Mouse (Mus musculus) limb, embryonic 11.5 days (tissue): ENCODE measurements around the gene Mapk1ip1l. TPM values are rescaled to one million over a fixed set of nuclear protein-coding genes. Genes with fewer than 3 reads are reported as not detected.

Experiments
- ATAC-seq: fragments of 200-750 bp; cut with Nextera tagmentation; 2 replicates; pipeline ENCODE4 v1.8.0; 2017; ENCODE audit warnings: low read depth; ENCODE audit not compliant: insufficient number of reproducible peaks, low FRiP score, low TSS enrichment
- DNase-seq: peaks from one replicate; pipeline ENCODE4 v3.0.0-alpha.2; 2015; ENCODE audit warnings: low spot score
- H3K27ac ChIP-seq: fragments of 300-500 bp; sonication (generic); replicated peaks from 2 replicates; pipeline ENCODE4 v1.5.1; 2014; ENCODE audit warnings: low read depth, mild to moderate bottlenecking, low read length
- H3K27me3 ChIP-seq: fragments of 300-500 bp; sonication (generic); 2 replicates; pipeline ENCODE4 v1.6.1; 2014; ENCODE audit warnings: mild to moderate bottlenecking, low read length, mixed read lengths; ENCODE audit not compliant: control insufficient read depth, insufficient read depth
- H3K36me3 ChIP-seq: fragments of 300-500 bp; sonication (generic); 2 replicates; pipeline ENCODE4 v1.6.1; 2014; ENCODE audit warnings: mild to moderate bottlenecking, low read length, moderate library complexity, mixed read lengths; ENCODE audit not compliant: control insufficient read depth, insufficient read depth
- H3K4me1 ChIP-seq: fragments of 300-500 bp; sonication (generic); 2 replicates; pipeline ENCODE4 v1.6.1; 2014; ENCODE audit warnings: low read length, mixed read lengths; ENCODE audit not compliant: control insufficient read depth, insufficient read depth
- H3K4me2 ChIP-seq: fragments of 300-500 bp; sonication (generic); 2 replicates; pipeline ENCODE4 v1.6.1; 2014; ENCODE audit warnings: low read depth, mild to moderate bottlenecking, moderate library complexity; ENCODE audit not compliant: severe bottlenecking
- H3K4me3 ChIP-seq: fragments of 300-500 bp; sonication (generic); 2 replicates; pipeline ENCODE4 v1.5.1; 2014; ENCODE audit warnings: low read depth, low read length
- H3K9ac ChIP-seq: fragments of 300-500 bp; sonication (generic); 2 replicates; pipeline ENCODE4 v1.6.1; 2014; ENCODE audit warnings: mild to moderate bottlenecking, low read length
- H3K9me3 ChIP-seq: fragments of 300-500 bp; sonication (generic); 2 replicates; pipeline ENCODE4 v1.6.1; 2016; ENCODE audit warnings: low read length; ENCODE audit not compliant: control insufficient read depth
- WGBS: fragments of 180-500 bp; shearing (Covaris S2); extraction: QIAGEN DNeasy Blood & Tissue Kit; methylation state at CpG from one replicate; pipeline ENCODE4 v1.1.7; 2014; 5-methylcytosine and 5-hydroxymethylcytosine counted together
- polyA plus RNA-seq: library from polyadenylated mRNA; unstranded; fragments of >200 nt; fragmentation: Nextera tagmentation; extraction: Ambion mirVana; gene quantifications from 2 replicates; pipeline ENCODE4 v1.2.1, GENCODE M21; 2014

Gene Mapk1ip1l
- polyA plus RNA-seq, 1 experiment from 2014 or later = 127 TPM

GRCm38 (mm10) chr14:47276036-47276603 lies 21.9 kb upstream of the Mapk1ip1l start:
- Histone ChIP-seq H3K27ac (no peak overlapping the region), H3K4me2 (peak overlapping the region; percentile 70), H3K4me1 (peaks cover 3% of the 10 kb centered on the region; the same call in 1 of the 2 replicates), H3K27me3 (no peaks in the 10 kb centered on the region), H3K4me3 (peak overlapping the region; percentile 88), H3K9me3 (no peaks in the 10 kb centered on the region), H3K36me3 (no peaks in the 10 kb centered on the region), H3K9ac (peak overlapping the region; percentile 92)
- 1% methylated on average over 22 of the region's 22 CpGs for WGBS
- ATAC-seq (peak; percentile 4; the same call in 1 of the 2 replicates), DNase-seq (no peak)

GRCm38 (mm10) chr14:47276637-47277393 lies 21.3 kb upstream of the Mapk1ip1l start, which contains the start of the genes Wdhd1 and Socs4:
TSS of gene Wdhd1 (minus strand) at chr14:47276857.
TSS of gene Socs4 (plus strand) at chr14:47276931.
- Histone ChIP-seq H3K4me2 (peak within 1 kb of the TSS; percentile 70), H3K27me3 (no peaks in the 10 kb centered on the region), H3K4me3 (peak within 1 kb of the TSS; percentile 88), H3K27ac (peak within 1 kb of the TSS; percentile 86), H3K9ac (peak within 1 kb of the TSS; percentile 92), H3K4me1 (peaks cover 3% of the 10 kb centered on the region; the same call in 1 of the 2 replicates), H3K9me3 (no peaks in the 10 kb centered on the region), H3K36me3 (no peaks in the 10 kb centered on the region)
- DNase-seq (peak; percentile 97), ATAC-seq (peak; percentile 95)
- under 1% methylated on average over 76 of the region's 77 CpGs for WGBS

- Histone ChIP-seq H3K9ac (no peak overlapping the region), H3K27ac (no peak overlapping the region), H3K4me2 (no peak overlapping the region), H3K4me3 (no peak overlapping the region), H3K27me3 (no peaks in the 10 kb centered on the region), H3K4me1 (peaks cover 3% of the 10 kb centered on the region; the same call in 1 of the 2 replicates), H3K9me3 (no peaks in the 10 kb centered on the region), H3K36me3 (no peaks in the 10 kb centered on the region)
- DNase-seq (no peak), ATAC-seq (no peak)
- 79% methylated on average over 2 of the region's 2 CpGs for WGBS
These were observed 19.0 kb upstream of the Mapk1ip1l start for GRCm38 (mm10) chr14:47279058-47279457.

- WGBS = 92% methylated on average over 4 of the region's 4 CpGs
- ATAC-seq = no peak
These were observed 16.5 kb upstream of the Mapk1ip1l start for GRCm38 (mm10) chr14:47281535-47281934.

GRCm38 (mm10) chr14:47283568-47283967 lies 14.5 kb upstream of the Mapk1ip1l start:
- WGBS = 91% methylated on average over 7 of the region's 7 CpGs
- no peak for ATAC-seq
- Histone ChIP-seq H3K4me2 (no peak overlapping the region), H3K27me3 (no peaks in the 10 kb centered on the region), H3K4me3 (no peak overlapping the region), H3K9me3 (no peaks in the 10 kb centered on the region), H3K27ac (no peak overlapping the region), H3K9ac (no peak overlapping the region), H3K36me3 (no peaks in the 10 kb centered on the region), H3K4me1 (no peaks in the 10 kb centered on the region)
- DNase-seq = no peak

More at GRCm38 (mm10) chr14:47281535-47281934, 16.5 kb upstream of the Mapk1ip1l start:
- no peak for DNase-seq
- no peak overlapping the region for H3K4me3 ChIP-seq
- H3K27me3 ChIP-seq = no peaks in the 10 kb centered on the region
- H3K4me2 ChIP-seq = no peak overlapping the region
- no peaks in the 10 kb centered on the region for H3K36me3 ChIP-seq
- H3K4me1 ChIP-seq = no peaks in the 10 kb centered on the region
- no peak overlapping the region for H3K27ac ChIP-seq
- H3K9me3 ChIP-seq = no peaks in the 10 kb centered on the region
- H3K9ac ChIP-seq = no peak overlapping the region

GRCm38 (mm10) chr14:47285271-47285670 lies 12.8 kb upstream of the Mapk1ip1l start:
- no peak for DNase-seq
- Histone ChIP-seq H3K4me3 (no peak overlapping the region), H3K27me3 (no peaks in the 10 kb centered on the region), H3K9ac (no peak overlapping the region), H3K36me3 (peaks cover 3% of the 10 kb centered on the region; the same call in 1 of the 2 replicates), H3K9me3 (no peaks in the 10 kb centered on the region), H3K27ac (no peak overlapping the region), H3K4me2 (no peak overlapping the region), H3K4me1 (no peaks in the 10 kb centered on the region)
- WGBS = 93% methylated on average over 2 of the region's 2 CpGs
- no peak for ATAC-seq

- no peaks in the 10 kb centered on the region for H3K9me3 ChIP-seq
- no peaks in the 10 kb centered on the region for H3K27me3 ChIP-seq
- no peak for DNase-seq
- H3K9ac ChIP-seq = no peak overlapping the region
- no peak for ATAC-seq
- H3K4me2 ChIP-seq = no peak overlapping the region
- no peaks in the 10 kb centered on the region for H3K4me1 ChIP-seq
- H3K27ac ChIP-seq = no peak overlapping the region
- 92% methylated on average over 1 of the region's 1 CpGs for WGBS
- H3K36me3 ChIP-seq = peaks cover 4% of the 10 kb centered on the region; the same call in 1 of the 2 replicates
- no peak overlapping the region for H3K4me3 ChIP-seq
These were observed 11.9 kb upstream of the Mapk1ip1l start for GRCm38 (mm10) chr14:47286215-47286614.

GRCm38 (mm10) chr14:47287021-47287420 lies 11.0 kb upstream of the Mapk1ip1l start:
- no peak overlapping the region for H3K27ac ChIP-seq
- H3K9me3 ChIP-seq = no peaks in the 10 kb centered on the region

More at GRCm38 (mm10) chr14:47287021-47287420, 11.0 kb upstream of the Mapk1ip1l start:
- no peaks in the 10 kb centered on the region for H3K4me1 ChIP-seq
- H3K9ac ChIP-seq = no peak overlapping the region
- DNase-seq (no peak), ATAC-seq (no peak)
- H3K36me3 ChIP-seq = peaks cover 4% of the 10 kb centered on the region; the same call in 1 of the 2 replicates
- no peaks in the 10 kb centered on the region for H3K27me3 ChIP-seq
- 84% methylated on average over 5 of the region's 5 CpGs for WGBS
- H3K4me3 ChIP-seq = no peak overlapping the region
- H3K4me2 ChIP-seq = no peak overlapping the region
